8 mouse cellular contexts compared by ENCODE assay signal in genomic region chr9:55150279-55150726, GRCm38 (mm10). TPM values are rescaled to one million over a fixed set of nuclear protein-coding genes. Genes with fewer than 3 reads are reported as not detected.
DNase-seq lines count a peak whose midpoint lies in the region; ATAC-seq and TF ChIP-seq lines count a peak whose summit lies in the region.

No protein-coding gene starts in this region.

- H3K27ac ChIP-seq in gastrocnemius, adult 2 months = peak overlapping the region; percentile 91
- H3K27ac ChIP-seq in hindbrain, embryonic 11.5 days (ENCODE audit: low read depth, low read length) = no peak overlapping the region
- H3K27ac ChIP-seq in lung, embryonic 15.5 days = no peak overlapping the region
- H3K27ac ChIP-seq in stomach, postnatal 0 days (replicated peaks) = peak overlapping the region; percentile 91

- no peak for ATAC-seq in hindbrain, embryonic 11.5 days (ENCODE audit: low FRiP score)
- no peak for ATAC-seq in lung, embryonic 15.5 days (ENCODE audit: borderline replicate concordance, extremely low read depth, low FRiP score, low TSS enrichment)
- ATAC-seq in stomach, postnatal 0 days (ENCODE audit: low FRiP score, low TSS enrichment) = no peak

- peak overlapping the region; percentile 96 for H3K9ac ChIP-seq in hindbrain, embryonic 11.5 days (ENCODE audit: low read depth, low read length)
- H3K9ac ChIP-seq in lung, embryonic 15.5 days = peak overlapping the region; percentile 85
- peak overlapping the region; percentile 88 for H3K9ac ChIP-seq in stomach, postnatal 0 days (ENCODE audit: low read length)

- H3K4me1 ChIP-seq in hindbrain, embryonic 11.5 days (replicated peaks; ENCODE audit: control insufficient read depth, insufficient read depth, low read length) = no peaks in the 10 kb centered on the region
- peaks cover 14% of the 10 kb centered on the region for H3K4me1 ChIP-seq in lung, embryonic 15.5 days
- H3K4me1 ChIP-seq in stomach, postnatal 0 days (replicated peaks; ENCODE audit: control insufficient read depth, insufficient read depth) = no peaks in the 10 kb centered on the region; the same call in 1 of the 2 replicates

- 3% methylated on average over 13 of the region's 13 CpGs for WGBS in hindbrain, embryonic 11.5 days
- WGBS in lung, embryonic 15.5 days = 3% methylated on average over 13 of the region's 13 CpGs
- WGBS in stomach, postnatal 0 days = 1% methylated on average over 13 of the region's 13 CpGs

- no peaks in the 10 kb centered on the region for H3K9me3 ChIP-seq in hindbrain, embryonic 11.5 days (ENCODE audit: control insufficient read depth, low read length)
- no peaks in the 10 kb centered on the region for H3K9me3 ChIP-seq in lung, embryonic 15.5 days
- no peaks in the 10 kb centered on the region for H3K9me3 ChIP-seq in stomach, postnatal 0 days (ENCODE audit: control insufficient read depth, low read length)

- no peak for DNase-seq in gastrocnemius, adult 2 months
- DNase-seq in gastrocnemius, postnatal 14 days = no peak
- DNase-seq in 416B (ENCODE audit: low read depth) = peak; percentile 33
- DNase-seq in cerebellum, postnatal 25 days = peak; percentile 70 to 77
- no peak for DNase-seq in hindbrain, embryonic 11.5 days (ENCODE audit: low spot score)
- peak; percentile 36 for DNase-seq in stomach, postnatal 0 days (ENCODE audit: low spot score)
- no peak for DNase-seq in right cerebral cortex, postnatal 14 days

- peak overlapping the region; percentile 82 for H3K4me2 ChIP-seq in hindbrain, embryonic 11.5 days (replicated peaks; ENCODE audit: low read depth, low read length)
- peak overlapping the region; percentile 85 for H3K4me2 ChIP-seq in lung, embryonic 15.5 days
- H3K4me2 ChIP-seq in stomach, postnatal 0 days (replicated peaks; ENCODE audit: low read depth) = peak overlapping the region; percentile 95

- peak overlapping the region; percentile 91 for H3K4me3 ChIP-seq in gastrocnemius, adult 2 months
- peak overlapping the region; percentile 90 for H3K4me3 ChIP-seq in hindbrain, embryonic 11.5 days (ENCODE audit: low read depth, low read length)
- H3K4me3 ChIP-seq in lung, embryonic 15.5 days = peak overlapping the region; percentile 98
- H3K4me3 ChIP-seq in stomach, postnatal 0 days (ENCODE audit: low read depth, low read length) = peak overlapping the region; percentile 88

- no peak for TF ChIP-seq CTCF in gastrocnemius, adult 2 months (IDR thresholded peaks at IDR 0.05)
- no peak for TF ChIP-seq CTCF in stomach, postnatal 0 days (IDR thresholded peaks at IDR 0.05; ENCODE audit: low read depth)

- H3K36me3 ChIP-seq in hindbrain, embryonic 11.5 days (ENCODE audit: control insufficient read depth, insufficient read depth, low read length) = no peaks in the 10 kb centered on the region
- H3K36me3 ChIP-seq in lung, embryonic 15.5 days = no peaks in the 10 kb centered on the region
- H3K36me3 ChIP-seq in stomach, postnatal 0 days (ENCODE audit: control insufficient read depth, insufficient read depth, low read length) = no peaks in the 10 kb centered on the region

- H3K27me3 ChIP-seq in hindbrain, embryonic 11.5 days (ENCODE audit: control insufficient read depth, insufficient read depth, low read length) = no peaks in the 10 kb centered on the region
- H3K27me3 ChIP-seq in lung, embryonic 15.5 days = no peaks in the 10 kb centered on the region
- H3K27me3 ChIP-seq in stomach, postnatal 0 days (ENCODE audit: control insufficient read depth, insufficient read depth, low read length) = no peaks in the 10 kb centered on the region

- TF ChIP-seq EP300 in stomach, postnatal 0 days (optimal IDR thresholded peaks at IDR 0.05) = no peak

- intact Hi-C loops in gastrocnemius, adult 2 months (cut with DNase I) = no loop called here
- intact Hi-C loops in gastrocnemius, postnatal 14 days (cut with DNase I; ENCODE audit: low total_unique reads) = no loop called here

RNA-seq across cellular contexts. Expression of gene Ube2q2, which starts 1.6 kb away (rescaled TPM):
- 10 to 100 TPM; 31.9 to 41.0 TPM for total RNA-seq in gastrocnemius, adult 2 months (2021)
- total RNA-seq in gastrocnemius, postnatal 14 days (2021) = 10 to 100 TPM; 21.5 to 24.1 TPM
- polyA plus RNA-seq in hindbrain, embryonic 11.5 days (2014; fragmentation: Nextera tagmentation; extraction: Ambion mirVana) = 47.7 and 55.1 TPM in 2 replicates
- polyA plus RNA-seq in lung, embryonic 15.5 days (2015; fragmentation: Nextera tagmentation; extraction: Ambion mirVana) = 35.1 and 37.4 TPM in 2 replicates
- polyA plus RNA-seq in stomach, postnatal 0 days (2015; fragmentation: Nextera tagmentation; extraction: Ambion mirVana) = 22.5 and 22.8 TPM in 2 replicates

RNA-seq across cellular contexts. Expression of gene Fbxo22, which starts 58.4 kb away (rescaled TPM):
- 10 to 100 TPM; 19.5 to 22.0 TPM for total RNA-seq in gastrocnemius, adult 2 months (2021)
- 10 to 100 TPM; 18.5 to 21.1 TPM for total RNA-seq in gastrocnemius, postnatal 14 days (2021)
- polyA plus RNA-seq in hindbrain, embryonic 11.5 days (2014; fragmentation: Nextera tagmentation; extraction: Ambion mirVana) = 92.8 and 92.9 TPM in 2 replicates
- 57.2 and 64.1 TPM in 2 replicates for polyA plus RNA-seq in lung, embryonic 15.5 days (2015; fragmentation: Nextera tagmentation; extraction: Ambion mirVana)
- polyA plus RNA-seq in stomach, postnatal 0 days (2015; fragmentation: Nextera tagmentation; extraction: Ambion mirVana) = 29.8 and 30.0 TPM in 2 replicates

Comparison
In these comparisons a context has a peak if more than half of its experiments do, and no peak if none do; other contexts are left out.
1. DNase-seq: peak in 416B (single experiment), cerebellum, postnatal 25 days (2 of 2) and stomach, postnatal 0 days (single experiment); none in gastrocnemius, adult 2 months (single experiment), gastrocnemius, postnatal 14 days (single experiment), hindbrain, embryonic 11.5 days (single experiment) and right cerebral cortex, postnatal 14 days (single experiment).
2. H3K27ac ChIP-seq: peak in gastrocnemius, adult 2 months (single experiment) and stomach, postnatal 0 days (single experiment); none in hindbrain, embryonic 11.5 days (single experiment) and lung, embryonic 15.5 days (single experiment).
3. Peak in every context shown above with its lines, with median percentiles within 50 percentile points of each other: H3K4me3 ChIP-seq, H3K4me2 ChIP-seq and H3K9ac ChIP-seq.